ENCODE assay signal across 12 mouse cellular contexts in genomic region chr5:24778843-24779140, GRCm38 (mm10). TPM values are rescaled to one million over a fixed set of nuclear protein-coding genes. Genes with fewer than 3 reads are reported as not detected.
A peak's percentile ranks its signal among the peaks of the same experiment; 100 is the strongest.
DNase-seq lines count a peak whose midpoint lies in the region; ATAC-seq and TF ChIP-seq lines count a peak whose summit lies in the region.
"Had no signal": no experiment of that assay in that cellular context is flagged by ENCODE, and none has a peak within 500 bp of the region (broad histone marks: within the 10 kb centered on the region; RNA-seq: fewer than 3 reads in every experiment).

No protein-coding gene starts in this region.

- intact Hi-C loops in left cerebral cortex, postnatal 36 days (cut with DNase I) = loop anchor here (2.0 kb wide), 1 partner anchor 104 kb away; no protein-coding TSS in a partner anchor

- H3K27me3 ChIP-seq in liver, embryonic 11.5 days (replicated peaks; ENCODE audit: control insufficient read depth, insufficient read depth, low read length) = peaks cover 5% of the 10 kb centered on the region; the same call in 1 of the 2 replicates
- peaks cover 29% of the 10 kb centered on the region for H3K27me3 ChIP-seq in liver, embryonic 12.5 days (replicated peaks)
- H3K27me3 ChIP-seq in forebrain, embryonic 10.5 days (ENCODE audit: poor library complexity, severe bottlenecking) = peaks cover 26% of the 10 kb centered on the region
- 0 out of 2 replicates have a peak, but pooled peaks cover 3% of the 10 kb centered on the region for H3K27me3 ChIP-seq in hindbrain, embryonic 15.5 days
- peaks cover 3% of the 10 kb centered on the region; the same call in 1 of the 2 replicates for H3K27me3 ChIP-seq in midbrain, postnatal 0 days (ENCODE audit: insufficient read depth, low read length)

- 53% methylated on average over 13 of the region's 13 CpGs for WGBS in liver, embryonic 11.5 days
- WGBS in liver, embryonic 12.5 days (ENCODE audit: insufficient replicate concordance) = 35% methylated on average over 13 of the region's 13 CpGs
- WGBS in forebrain, embryonic 10.5 days = 40% methylated on average over 13 of the region's 13 CpGs
- 30% methylated on average over 13 of the region's 13 CpGs for WGBS in hindbrain, embryonic 15.5 days
- 33% methylated on average over 13 of the region's 13 CpGs for WGBS in midbrain, postnatal 0 days

- ATAC-seq in liver, embryonic 11.5 days (replicated peaks; ENCODE audit: low FRiP score) = no peak
- ATAC-seq in liver, embryonic 12.5 days = no peak
- no peak for ATAC-seq in hindbrain, embryonic 15.5 days (ENCODE audit: low FRiP score, low read depth)
- no peak; the same call in 1 of the 2 replicates for ATAC-seq in midbrain, postnatal 0 days (ENCODE audit: low FRiP score)
- ATAC-seq: liver, postnatal 0 days had no signal

- no peak overlapping the region for H3K4me3 ChIP-seq in liver, embryonic 11.5 days (ENCODE audit: low read depth, low read length)
- H3K4me3 ChIP-seq in liver, embryonic 12.5 days = no peak overlapping the region
- H3K4me3 ChIP-seq in forebrain, embryonic 10.5 days = peak overlapping the region; percentile 33
- H3K4me3 ChIP-seq in hindbrain, embryonic 15.5 days = 0 out of 2 replicates have a peak overlapping the region, but pooled peaks have one; percentile 8
- no peak overlapping the region for H3K4me3 ChIP-seq in midbrain, postnatal 0 days (ENCODE audit: low read depth, low read length)

- TF ChIP-seq CTCF in midbrain, postnatal 0 days (IDR thresholded peaks at IDR 0.05) = no peak

- H3K36me3 ChIP-seq in liver, embryonic 11.5 days (ENCODE audit: control insufficient read depth, insufficient read depth, low read length) = no peaks in the 10 kb centered on the region
- no peaks in the 10 kb centered on the region for H3K36me3 ChIP-seq in liver, embryonic 12.5 days
- H3K36me3 ChIP-seq in forebrain, embryonic 10.5 days (replicated peaks) = no peaks in the 10 kb centered on the region
- no peaks in the 10 kb centered on the region for H3K36me3 ChIP-seq in hindbrain, embryonic 15.5 days
- no peaks in the 10 kb centered on the region for H3K36me3 ChIP-seq in midbrain, postnatal 0 days (ENCODE audit: insufficient read depth, low read length)

- 0 out of 2 replicates have a peak overlapping the region, but pooled peaks have one; percentile 2 for H3K4me2 ChIP-seq in liver, embryonic 11.5 days
- no peak overlapping the region for H3K4me2 ChIP-seq in liver, embryonic 12.5 days
- H3K4me2 ChIP-seq in hindbrain, embryonic 15.5 days = peak overlapping the region; percentile 47
- H3K4me2 ChIP-seq in midbrain, postnatal 0 days (ENCODE audit: low read depth, low read length, poor library complexity, severe bottlenecking) = peak overlapping the region; percentile 36

- no peak overlapping the region for H3K27ac ChIP-seq in liver, embryonic 11.5 days (ENCODE audit: low read depth, low read length)
- H3K27ac ChIP-seq in liver, embryonic 12.5 days = no peak overlapping the region
- peak overlapping the region; percentile 53; the same call in 1 of the 2 replicates for H3K27ac ChIP-seq in forebrain, embryonic 10.5 days
- no peak overlapping the region for H3K27ac ChIP-seq in hindbrain, embryonic 15.5 days (replicated peaks)
- H3K27ac ChIP-seq in midbrain, postnatal 0 days (ENCODE audit: low read depth, low read length) = no peak overlapping the region

- no peaks in the 10 kb centered on the region for H3K4me1 ChIP-seq in liver, embryonic 11.5 days (replicated peaks; ENCODE audit: control insufficient read depth, insufficient read depth, low read length)
- H3K4me1 ChIP-seq in liver, embryonic 12.5 days = no peaks in the 10 kb centered on the region
- H3K4me1 ChIP-seq in forebrain, embryonic 10.5 days = peaks cover 17% of the 10 kb centered on the region
- peaks cover 13% of the 10 kb centered on the region for H3K4me1 ChIP-seq in hindbrain, embryonic 15.5 days (replicated peaks)
- no peaks in the 10 kb centered on the region for H3K4me1 ChIP-seq in midbrain, postnatal 0 days (ENCODE audit: insufficient read depth, low read length)

- H3K9ac ChIP-seq in liver, embryonic 11.5 days (ENCODE audit: low read depth, low read length) = no peak overlapping the region
- no peak overlapping the region for H3K9ac ChIP-seq in liver, embryonic 12.5 days
- H3K9ac ChIP-seq in hindbrain, embryonic 15.5 days = 0 out of 2 replicates have a peak overlapping the region, but pooled peaks have one; percentile 19
- no peak overlapping the region for H3K9ac ChIP-seq in midbrain, postnatal 0 days (replicated peaks; ENCODE audit: low read length, poor library complexity, severe bottlenecking)
- H3K9ac ChIP-seq: liver, postnatal 0 days had no signal

- H3K9me3 ChIP-seq in liver, embryonic 11.5 days (ENCODE audit: control insufficient read depth, low read length) = no peaks in the 10 kb centered on the region
- no peaks in the 10 kb centered on the region; the same call in 1 of the 2 replicates for H3K9me3 ChIP-seq in liver, embryonic 12.5 days (replicated peaks)
- H3K9me3 ChIP-seq in forebrain, embryonic 10.5 days = peaks cover 11% of the 10 kb centered on the region; the same call in 1 of the 2 replicates
- H3K9me3 ChIP-seq in hindbrain, embryonic 15.5 days = no peaks in the 10 kb centered on the region
- H3K9me3 ChIP-seq in midbrain, postnatal 0 days (ENCODE audit: low read length) = no peaks in the 10 kb centered on the region

- DNase-seq in liver, embryonic 11.5 days (ENCODE audit: low spot score) = peak; percentile 30
- DNase-seq in forebrain, embryonic 10.5 days (ENCODE audit: extremely low spot score, low spot score) = no peak
- no peak for DNase-seq in midbrain, postnatal 0 days (ENCODE audit: low spot score)
- DNase-seq in left cerebral cortex, postnatal 36 days (ENCODE audit: low spot score in 2 of 2) = no peak
- no peak for DNase-seq in layer of hippocampus, adult 9-11 months
- DNase-seq in adrenal gland, adult 18-20 months (ENCODE audit: low spot score in 2 of 2) = no peak
- DNase-seq: kidney, postnatal 10 days; liver, postnatal 0 days had no signal

RNA-seq across cellular contexts. Expression of gene Crygn, which starts 21.0 kb away (rescaled TPM):
- not detected in 2 replicates for polyA plus RNA-seq in liver, embryonic 11.5 days (2014; fragmentation: Nextera tagmentation; extraction: Ambion mirVana)
- polyA plus RNA-seq in liver, embryonic 12.5 days (2016; fragmentation: Nextera tagmentation; extraction: Ambion mirVana) = 0.71 TPM in 1 of 2 replicates, not detected in the other
- polyA plus RNA-seq in forebrain, embryonic 10.5 days (2016; fragmentation: Nextera tagmentation; extraction: Ambion mirVana) = 0.72 and 0.81 TPM in 2 replicates
- polyA plus RNA-seq in hindbrain, embryonic 15.5 days (2015; fragmentation: Nextera tagmentation; extraction: Ambion mirVana) = 0.77 and 2.0 TPM in 2 replicates
- not detected in 2 replicates for total RNA-seq in midbrain, postnatal 0 days (2014; rRNA removed)
- 2.1 and 5.0 TPM in 2 replicates for polyA plus RNA-seq in midbrain, postnatal 0 days (2015; fragmentation: Nextera tagmentation; extraction: Ambion mirVana)
- total RNA-seq in left cerebral cortex, postnatal 36 days (2021) = not detected
- 1 to 10 TPM in 1 of 2 experiments, not detected in 1; 2.3 TPM for total RNA-seq in adrenal gland, adult 18-20 months (2021)
- polyA plus RNA-seq: brain, embryonic 14.5 days; frontal cortex, adult 2 months had no signal

RNA-seq across cellular contexts. Expression of gene Wdr86, which starts 48.3 kb away (rescaled TPM):
- 9.8 and 11.2 TPM in 2 replicates for polyA plus RNA-seq in liver, embryonic 11.5 days (2014; fragmentation: Nextera tagmentation; extraction: Ambion mirVana)
- polyA plus RNA-seq in liver, embryonic 12.5 days (2016; fragmentation: Nextera tagmentation; extraction: Ambion mirVana) = 3.5 and 3.9 TPM in 2 replicates
- 22.5 and 24.5 TPM in 2 replicates for polyA plus RNA-seq in forebrain, embryonic 10.5 days (2016; fragmentation: Nextera tagmentation; extraction: Ambion mirVana)
- polyA plus RNA-seq in hindbrain, embryonic 15.5 days (2015; fragmentation: Nextera tagmentation; extraction: Ambion mirVana) = 7.7 and 8.2 TPM in 2 replicates
- total RNA-seq in midbrain, postnatal 0 days (2014; rRNA removed) = 13.4 and 16.5 TPM in 2 replicates
- 6.7 and 7.0 TPM in 2 replicates for polyA plus RNA-seq in midbrain, postnatal 0 days (2015; fragmentation: Nextera tagmentation; extraction: Ambion mirVana)
- under 1 TPM; 0.42 to 0.93 TPM for total RNA-seq in left cerebral cortex, postnatal 36 days (2021)
- 1 to 10 TPM in 1 of 2 experiments, under 1 TPM in 1; 0.42 to 1.1 TPM for total RNA-seq in adrenal gland, adult 18-20 months (2021)

Comparison
In these comparisons a context has a peak if more than half of its experiments do, and no peak if none do; other contexts are left out.
1. H3K4me3 ChIP-seq: peak in forebrain, embryonic 10.5 days (single experiment) and hindbrain, embryonic 15.5 days (single experiment); none in liver, embryonic 11.5 days (single experiment), liver, embryonic 12.5 days (single experiment) and midbrain, postnatal 0 days (single experiment).